Mouse (Mus musculus) heart, embryonic 16.5 days (tissue): ENCODE data around the gene H2afx. TPM values are rescaled to one million over a fixed set of nuclear protein-coding genes. Genes with fewer than 3 reads are reported as not detected.

Experiments used
- ATAC-seq: fragments of 200-750 bp; cut with Nextera tagmentation; replicated peaks from 2 replicates; pipeline ENCODE4 v1.8.0; 2017; ENCODE audit warnings: moderate number of reproducible peaks; ENCODE audit not compliant: insufficient read depth, low FRiP score; ENCODE audit errors: extremely low read depth
- H3K27ac ChIP-seq: fragments of 300-500 bp; sonication (generic); 2 replicates; pipeline ENCODE4 v1.5.1; 2014; ENCODE audit warnings: mild to moderate bottlenecking, low read length, control low read depth, moderate library complexity
- H3K27me3 ChIP-seq: fragments of 300-500 bp; sonication (generic); 2 replicates; pipeline ENCODE4 v1.6.1; 2014; ENCODE audit warnings: low read length, mixed read lengths; ENCODE audit not compliant: control insufficient read depth, insufficient read depth
- H3K36me3 ChIP-seq: fragments of 300-500 bp; sonication (generic); 2 replicates; pipeline ENCODE4 v1.6.1; 2014; ENCODE audit not compliant: control insufficient read depth, insufficient read depth
- H3K4me1 ChIP-seq: fragments of 300-500 bp; sonication (generic); 2 replicates; pipeline ENCODE4 v1.6.1; 2014; ENCODE audit warnings: low read length, mixed read lengths; ENCODE audit not compliant: control insufficient read depth, insufficient read depth
- H3K4me2 ChIP-seq: fragments of 300-500 bp; sonication (generic); 2 replicates; pipeline ENCODE4 v1.6.1; 2014; ENCODE audit warnings: low read depth, mild to moderate bottlenecking, control low read depth, low read length
- H3K4me3 ChIP-seq: fragments of 300-500 bp; sonication (generic); 2 replicates; pipeline ENCODE4 v1.5.1; 2014; ENCODE audit warnings: mild to moderate bottlenecking, control low read depth, low read length
- H3K9ac ChIP-seq: fragments of 300-500 bp; sonication (generic); 2 replicates; pipeline ENCODE4 v1.6.1; 2014; ENCODE audit warnings: low read length, control low read depth
- H3K9me3 ChIP-seq: fragments of 300-500 bp; sonication (generic); replicated peaks from 2 replicates; pipeline ENCODE4 v1.6.1; 2016; ENCODE audit warnings: low read length; ENCODE audit not compliant: control insufficient read depth
- WGBS: fragments of 180-500 bp; shearing (Covaris S2); extraction: QIAGEN DNeasy Blood & Tissue Kit; methylation state at CpG from one replicate; pipeline ENCODE4 v1.1.7; 2014; 5-methylcytosine and 5-hydroxymethylcytosine counted together
- microRNA-seq: library from miRNA; unstranded; fragments of <30 nt; microRNA quantifications from one replicate; pipeline ENCODE4, GENCODE M21; 2017
- polyA plus RNA-seq: library from polyadenylated mRNA; unstranded; fragments of >200 nt; fragmentation: Nextera tagmentation; extraction: Ambion mirVana; gene quantifications from 2 replicates; pipeline ENCODE4 v1.2.1, GENCODE M21; 2015

Gene H2afx
- polyA plus RNA-seq, 1 experiment from 2014 or later = 186 TPM

- Histone ChIP-seq H3K36me3 (peaks cover 35% of the 10 kb centered on the region), H3K4me3 (peak within 1 kb of the TSS; percentile 79), H3K4me1 (peaks cover 14% of the 10 kb centered on the region), H3K9ac (peak within 1 kb of the TSS; percentile 89), H3K9me3 (no peaks in the 10 kb centered on the region), H3K4me2 (peak within 1 kb of the TSS; percentile 94), H3K27me3 (no peaks in the 10 kb centered on the region), H3K27ac (peak within 1 kb of the TSS; percentile 81)
- under 1% methylated on average over 83 of the region's 83 CpGs for WGBS
- peak; percentile 99 for ATAC-seq
Observed at GRCm38 (mm10) chr9:44379054-44379834, 44.8 kb downstream of the H2afx start, which contains the start of gene Hyou1. Hyou1 (plus strand) TSS chr9:44379490.

- H3K36me3 ChIP-seq = peaks cover 41% of the 10 kb centered on the region
- H3K27me3 ChIP-seq = no peaks in the 10 kb centered on the region
- no peaks in the 10 kb centered on the region for H3K9me3 ChIP-seq
- WGBS = 6% methylated on average over 15 of the region's 15 CpGs
- ATAC-seq = peak; percentile 2; the same call in 1 of the 2 replicates
- peak overlapping the region; percentile 81 for H3K27ac ChIP-seq
- H3K4me2 ChIP-seq = peak overlapping the region; percentile 94
- peaks cover 14% of the 10 kb centered on the region for H3K4me1 ChIP-seq
- peak overlapping the region; percentile 89 for H3K9ac ChIP-seq
- H3K4me3 ChIP-seq = peak overlapping the region; percentile 79
Observed at GRCm38 (mm10) chr9:44379862-44380261, 45.4 kb downstream of the H2afx start.

GRCm38 (mm10) chr9:44384596-44384995, 50.1 kb downstream of the H2afx start:
- 91% methylated on average over 13 of the region's 13 CpGs for WGBS
- Histone ChIP-seq H3K4me2 (no peak overlapping the region), H3K27ac (no peak overlapping the region), H3K9ac (no peak overlapping the region), H3K4me1 (peaks cover 9% of the 10 kb centered on the region), H3K9me3 (no peaks in the 10 kb centered on the region), H3K4me3 (no peak overlapping the region), H3K36me3 (peaks cover 86% of the 10 kb centered on the region), H3K27me3 (no peaks in the 10 kb centered on the region)
- ATAC-seq = no peak

Small RNAs within 50 kb of the gene (microRNA-seq; reads per million reads assigned to microRNA genes)
- gene Gm44335 = not detected

Other genes with a start within 250 kb of the H2afx start
- 0.12 TPM in 1 of 2 replicates, not detected in the other for gene Mfrp, start 233.0 kb upstream of the H2afx start, polyA plus RNA-seq
- 3.5 and 4.2 TPM in 2 replicates for gene C1qtnf5, start 227.4 kb upstream of the H2afx start, polyA plus RNA-seq
- gene Gm49380, start 221.2 kb upstream of the H2afx start, polyA plus RNA-seq = 0.07 and 0.20 TPM in 2 replicates
- 31.7 and 36.6 TPM in 2 replicates for gene Rnf26, start 221.2 kb upstream of the H2afx start, polyA plus RNA-seq
- gene Mcam, start 200.2 kb upstream of the H2afx start, polyA plus RNA-seq = 104 and 111 TPM in 2 replicates
- 12.6 and 13.0 TPM in 2 replicates for gene Cbl, start 100.6 kb upstream of the H2afx start, polyA plus RNA-seq
- 0.88 and 2.5 TPM in 2 replicates for gene Ccdc153, start 94.0 kb upstream of the H2afx start, polyA plus RNA-seq
- gene Pdzd3, start 83.2 kb upstream of the H2afx start, polyA plus RNA-seq = 0.06 and 0.07 TPM in 2 replicates
- 7.3 and 7.9 TPM in 2 replicates for gene Nlrx1, start 66.1 kb upstream of the H2afx start, polyA plus RNA-seq
- 1.9 and 2.5 TPM in 2 replicates for gene Abcg4, start 46.1 kb upstream of the H2afx start, polyA plus RNA-seq
- 15.8 and 18.7 TPM in 2 replicates for gene Hinfp, start 29.0 kb upstream of the H2afx start, polyA plus RNA-seq
- 8.2 and 8.6 TPM in 2 replicates for gene C2cd2l, start 14.4 kb upstream of the H2afx start, polyA plus RNA-seq
- 28.5 and 33.7 TPM in 2 replicates for gene Dpagt1, start 8.7 kb upstream of the H2afx start, polyA plus RNA-seq
- gene Hmbs, start 9.5 kb downstream of the H2afx start, polyA plus RNA-seq = 97.2 and 102 TPM in 2 replicates
- 20.9 and 23.1 TPM in 2 replicates for gene Vps11, start 27.0 kb downstream of the H2afx start, polyA plus RNA-seq
- gene Hyou1, start 44.8 kb downstream of the H2afx start, polyA plus RNA-seq = 14.6 and 18.0 TPM in 2 replicates
- gene Slc37a4, start 62.2 kb downstream of the H2afx start, polyA plus RNA-seq = 37.8 and 42.0 TPM in 2 replicates
- gene Rps25, start 72.4 kb downstream of the H2afx start, polyA plus RNA-seq = 862 and 919 TPM in 2 replicates
- 84.4 and 90.3 TPM in 2 replicates for gene Trappc4, start 72.9 kb downstream of the H2afx start, polyA plus RNA-seq
- gene Ccdc84, start 83.9 kb downstream of the H2afx start, polyA plus RNA-seq = 21.3 and 23.5 TPM in 2 replicates
- gene Foxr1, start 106.4 kb downstream of the H2afx start, polyA plus RNA-seq = not detected in 2 replicates
- gene Upk2, start 120.3 kb downstream of the H2afx start, polyA plus RNA-seq = 0.50 TPM in 1 of 2 replicates, not detected in the other
- gene Bcl9l, start 148.1 kb downstream of the H2afx start, polyA plus RNA-seq = 11.1 and 11.3 TPM in 2 replicates
- gene Cxcr5, start 227.2 kb downstream of the H2afx start, polyA plus RNA-seq = 0.17 and 0.35 TPM in 2 replicates